16 mouse cellular contexts compared by ENCODE assay signal in the genomic region with DNA sequence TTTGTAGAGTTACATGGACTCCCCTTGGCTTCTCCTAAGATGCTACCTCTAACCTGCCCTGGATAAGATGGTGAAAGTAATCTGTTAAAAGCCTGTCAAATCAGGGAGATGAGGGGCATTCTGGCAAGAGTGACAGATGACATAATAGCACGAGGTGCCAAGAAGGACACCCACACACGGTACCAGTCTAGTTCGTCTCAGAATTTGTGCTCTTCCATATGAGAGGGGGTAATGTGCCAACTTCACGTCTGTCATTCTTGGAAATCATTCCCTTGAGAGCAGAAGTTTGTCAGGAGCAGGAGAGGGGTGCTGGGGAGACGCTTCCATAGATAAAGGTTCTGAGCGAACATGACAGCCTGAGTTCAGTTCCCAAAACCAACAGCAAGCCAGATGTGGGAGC. TPM values are rescaled to one million over a fixed set of nuclear protein-coding genes. Genes with fewer than 3 reads are reported as not detected.
"Had no signal": no experiment of that assay in that cellular context is flagged by ENCODE, and none has a peak within 500 bp of the region (broad histone marks: within the 10 kb centered on the region; RNA-seq: fewer than 3 reads in every experiment).

No protein-coding gene starts in this region.

- H3K36me3 ChIP-seq: kidney, embryonic 15.5 days; liver, embryonic 13.5 days had no signal

- DNase-seq: kidney, adult 11 months; kidney, adult 8-10 months; kidney, postnatal 10 days; kidney, postnatal 36 days; liver, embryonic 13.5 days; lung, adult 2 months; lung, postnatal 14 days; lung, postnatal 4 days; midbrain, embryonic 14.5 days; thymus, adult 2 months; thymus, postnatal 14 days had no signal

- H3K4me3 ChIP-seq: kidney, embryonic 15.5 days; left cerebral cortex, adult 2 months; liver, embryonic 13.5 days had no signal

- H3K27me3 ChIP-seq: kidney, embryonic 15.5 days; liver, embryonic 13.5 days had no signal

- H3K9ac ChIP-seq: kidney, embryonic 15.5 days; liver, embryonic 13.5 days had no signal

- H3K27ac ChIP-seq: kidney, embryonic 15.5 days; left cerebral cortex, adult 2 months; liver, embryonic 13.5 days; stomach, postnatal 0 days had no signal

- H3K4me2 ChIP-seq: kidney, embryonic 15.5 days; liver, embryonic 13.5 days; midbrain, embryonic 11.5 days had no signal

- H3K9me3 ChIP-seq: kidney, embryonic 15.5 days; liver, embryonic 13.5 days had no signal

- H3K4me1 ChIP-seq: kidney, embryonic 15.5 days had no signal

RNA-seq across cellular contexts. Expression of gene Ttyh1, which starts 35.0 kb away (rescaled TPM):
- total RNA-seq: megakaryocyte-erythroid progenitor cell, adult 5-6 weeks had no signal
